Mouse (Mus musculus) ES-E14 (cell line): ENCODE measurements at regions not wholly inside any gene's neighbourhood (a gene's known extent, or its start where the extent isn't known, plus 50 kb on each side); places are given as distances from the start of the nearest gene placed in this dataset.

Source experiments
- DNase-seq: peaks from one replicate; pipeline ENCODE4 v3.0.0-alpha.2; 2013; ENCODE audit warnings: low read depth, low spot score
- H3K27ac ChIP-seq: 2 replicates; pipeline ENCODE4 v1.5.1; 2012; ENCODE audit warnings: low read depth, mild to moderate bottlenecking, low read length, moderate library complexity, mixed read lengths; ENCODE audit not compliant: poor library complexity, insufficient read depth, severe bottlenecking
- H3K36me3 ChIP-seq: 2 replicates; pipeline ENCODE4 v1.6.1; 2012; ENCODE audit warnings: mild to moderate bottlenecking, low read length, moderate library complexity, mixed read lengths; ENCODE audit not compliant: control insufficient read depth, poor library complexity, insufficient read depth, severe bottlenecking
- H3K4me1 ChIP-seq, 2 experiments: fragments of 150-350 bp in 1 of 2; sonication (generic) in 1 of 2; 2 replicates each; pipeline ENCODE4 v1.6.1; 2012; ENCODE audit warnings: low read length in 2 of 2, mild to moderate bottlenecking in 1 of 2, mixed read lengths in 1 of 2; ENCODE audit not compliant: control insufficient read depth in 2 of 2, insufficient read depth in 2 of 2, poor library complexity in 1 of 2
- H3K4me3 ChIP-seq, 2 experiments: fragments of 150-350 bp in 1 of 2; sonication (generic) in 1 of 2; 2 replicates each; pipeline ENCODE4 v1.5.1; 2012; ENCODE audit warnings: low read length in 2 of 2, low read depth in 1 of 2, mild to moderate bottlenecking in 1 of 2, mixed read lengths in 1 of 2; ENCODE audit not compliant: insufficient read depth in 1 of 2, poor library complexity in 1 of 2, severe bottlenecking in 1 of 2
- H3K9ac ChIP-seq: 2 replicates; pipeline ENCODE4 v1.6.1; 2012; ENCODE audit warnings: low read depth, mild to moderate bottlenecking, low read length, mixed read lengths; ENCODE audit not compliant: poor library complexity, insufficient read depth, severe bottlenecking
- H3K9me3 ChIP-seq: fragments of 150-350 bp; sonication (generic); 2 replicates; pipeline ENCODE4 v1.6.1; 2012; ENCODE audit warnings: low read depth, mild to moderate bottlenecking, low read length; ENCODE audit not compliant: control insufficient read depth, insufficient read depth
- CHD2 ChIP-seq: IDR thresholded peaks from 2 replicates; pipeline ENCODE4 v1.6.1; 2014; ENCODE audit warnings: mild to moderate bottlenecking, low read depth, low read length, inconsistent platforms
- HCFC1 ChIP-seq: IDR thresholded peaks from 2 replicates; pipeline ENCODE4 v1.6.1; 2012; ENCODE audit warnings: low read length, inconsistent platforms, borderline replicate concordance; ENCODE audit not compliant: insufficient read depth
- MAFK ChIP-seq: IDR thresholded peaks from 2 replicates; pipeline ENCODE4 v1.6.1; 2014; ENCODE audit warnings: mild to moderate bottlenecking, low read depth, low read length, inconsistent platforms; ENCODE audit not compliant: insufficient read depth
- ZC3H11A ChIP-seq: IDR thresholded peaks from 2 replicates; pipeline ENCODE4 v1.6.1; 2012; ENCODE audit warnings: low read depth, mild to moderate bottlenecking, inconsistent platforms, low read length, borderline replicate concordance
- ZNF384 ChIP-seq: IDR thresholded peaks from 2 replicates; pipeline ENCODE4 v1.6.1; 2012; ENCODE audit warnings: low read depth, low read length, inconsistent platforms
- in situ Hi-C, 2 experiments: fragments of 600-800 bp; cut with MboI; formaldehyde crosslinking; loops; one replicate each; pipeline ENCODE4 v1.15.1; 2025; ENCODE audit warnings: low sequenced_read_pairs in 2 of 2, inconsistent platforms in 1 of 2; ENCODE audit not compliant: unreplicated experiment in 2 of 2

GRCm38 (mm10) chr2:148622216-148622615 is 50.2 kb upstream of the Nxt1 start:
- in situ Hi-C loops: no loop called here
- Histone ChIP-seq H3K9me3 (no peaks in the 10 kb centered on the region), H3K4me3 (no peak overlapping the region), H3K4me1 (no peaks in the 10 kb centered on the region), H3K27ac (no peak overlapping the region), H3K9ac (no peak overlapping the region), H3K36me3 (no peaks in the 10 kb centered on the region)
- TF ChIP-seq ZC3H11A (no peak), MAFK (no peak), ZNF384 (no peak), CHD2 (no peak), HCFC1 (no peak)
- no peak for DNase-seq

- Histone ChIP-seq H3K9ac (no peak overlapping the region), H3K36me3 (no peaks in the 10 kb centered on the region), H3K4me1 (no peaks in the 10 kb centered on the region), H3K4me3 (no peak overlapping the region), H3K27ac (no peak overlapping the region), H3K9me3 (0 out of 2 replicates have a peak, but pooled peaks cover 3% of the 10 kb centered on the region)
- no peak for DNase-seq
- in situ Hi-C loops: no loop called here
- TF ChIP-seq ZNF384: no peak
- no peak for TF ChIP-seq ZC3H11A
- no peak for TF ChIP-seq MAFK
- no peak for TF ChIP-seq CHD2
- no peak for TF ChIP-seq HCFC1
Measured at GRCm38 (mm10) chr2:148611911-148612310, 60.5 kb upstream of the Nxt1 start.

GRCm38 (mm10) chr2:148605425-148605930 is 66.9 kb upstream of the Nxt1 start:
- no peak overlapping the region for H3K4me3 ChIP-seq
- DNase-seq: no peak
- TF ChIP-seq CHD2 (no peak), MAFK (no peak), ZNF384 (no peak), HCFC1 (no peak), ZC3H11A (no peak)
- no peaks in the 10 kb centered on the region for H3K9me3 ChIP-seq
- in situ Hi-C loops: no loop called here
- H3K36me3 ChIP-seq: no peaks in the 10 kb centered on the region
- no peak overlapping the region for H3K27ac ChIP-seq
- no peaks in the 10 kb centered on the region for H3K4me1 ChIP-seq
- H3K9ac ChIP-seq: no peak overlapping the region

- in situ Hi-C loops: no loop called here
- H3K4me3 ChIP-seq: no peak overlapping the region
- no peak overlapping the region for H3K27ac ChIP-seq
- no peaks in the 10 kb centered on the region for H3K9me3 ChIP-seq
- no peaks in the 10 kb centered on the region for H3K36me3 ChIP-seq
- H3K4me1 ChIP-seq: no peaks in the 10 kb centered on the region
- DNase-seq: no peak
- no peak for TF ChIP-seq CHD2
- TF ChIP-seq ZC3H11A: no peak
- TF ChIP-seq MAFK: no peak
- TF ChIP-seq ZNF384: no peak
- TF ChIP-seq HCFC1: no peak
- H3K9ac ChIP-seq: no peak overlapping the region
Measured at GRCm38 (mm10) chr2:148603951-148604350, 68.5 kb upstream of the Nxt1 start.

GRCm38 (mm10) chr2:148603315-148603714 is 69.1 kb upstream of the Nxt1 start:
- no peak overlapping the region for H3K4me3 ChIP-seq
- H3K27ac ChIP-seq: no peak overlapping the region
- TF ChIP-seq HCFC1: no peak
- no peak for TF ChIP-seq ZNF384
- no peak for TF ChIP-seq CHD2
- TF ChIP-seq ZC3H11A: no peak
- no peak for TF ChIP-seq MAFK
- no peaks in the 10 kb centered on the region for H3K36me3 ChIP-seq
- DNase-seq: no peak
- no peaks in the 10 kb centered on the region for H3K9me3 ChIP-seq
- no peaks in the 10 kb centered on the region for H3K4me1 ChIP-seq
- in situ Hi-C loops: no loop called here
- no peak overlapping the region for H3K9ac ChIP-seq
